Mouse (Mus musculus): ENCODE data around the gene Tsr2. TPM values are rescaled to one million over a fixed set of nuclear protein-coding genes. Genes with fewer than 3 reads are reported as not detected.

The Tsr2 gene
- total RNA-seq (2021) = 10 to 100 TPM; 10.1 to 10.6 TPM

- intact Hi-C loops (cut with DNase I) = loop anchor here (10.0 kb wide), 1 partner anchor 82 kb away; the partner anchor contains the start of gene Gnl3l
- peak; percentile 43 for DNase-seq (ENCODE audit: low spot score)
These were observed at the start of gene Tsr2 for GRCm38 (mm10) chrX:151096171-151097058. Tsr2 (minus strand) TSS chrX:151096543.

- DNase-seq (ENCODE audit: low spot score) = no peak
- intact Hi-C loops (cut with DNase I) = loop anchor here (10.0 kb wide), 1 partner anchor 212 kb away; the partner anchor contains the start of gene Fam120c
These were observed 36.4 kb upstream of the Tsr2 start for GRCm38 (mm10) chrX:151132785-151133184.

- DNase-seq (ENCODE audit: low spot score) = no peak
- intact Hi-C loops (cut with DNase I) = loop anchor here (10.0 kb wide), 1 partner anchor 214 kb away; the partner anchor contains the start of gene Fam120c
These were observed 34.1 kb upstream of the Tsr2 start for GRCm38 (mm10) chrX:151130493-151130892.

GRCm38 (mm10) chrX:151123933-151124332 lies 27.6 kb upstream of the Tsr2 start:
- DNase-seq (ENCODE audit: low spot score) = no peak
- intact Hi-C loops (cut with DNase I) = no loop called here

DNA sequence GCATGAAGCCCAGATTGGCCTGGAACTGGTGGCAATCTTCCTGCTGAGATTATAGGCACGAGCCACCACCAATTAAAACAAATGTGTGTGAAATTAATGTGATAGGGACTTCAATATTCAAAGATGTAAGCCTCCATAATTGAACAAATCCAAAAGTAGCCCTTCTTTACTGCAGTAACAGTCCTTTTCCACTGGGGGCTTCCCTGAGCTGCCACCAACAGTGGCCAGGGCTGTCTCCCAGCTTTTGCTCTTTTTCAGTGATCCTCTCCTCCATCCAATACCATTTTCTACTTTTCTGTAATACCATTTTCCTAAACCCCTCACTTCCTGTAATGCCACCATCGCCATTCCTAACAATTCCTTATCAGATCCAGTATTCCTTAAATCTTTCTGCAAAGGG lies 21.1 kb upstream of the Tsr2 start:
- intact Hi-C loops (cut with DNase I) = loop anchor here (2.0 to 10.0 kb wide), 5 partner anchors 110 to 607 kb away; no protein-coding TSS in a partner anchor
- no peak for DNase-seq (ENCODE audit: low spot score)

DNA sequence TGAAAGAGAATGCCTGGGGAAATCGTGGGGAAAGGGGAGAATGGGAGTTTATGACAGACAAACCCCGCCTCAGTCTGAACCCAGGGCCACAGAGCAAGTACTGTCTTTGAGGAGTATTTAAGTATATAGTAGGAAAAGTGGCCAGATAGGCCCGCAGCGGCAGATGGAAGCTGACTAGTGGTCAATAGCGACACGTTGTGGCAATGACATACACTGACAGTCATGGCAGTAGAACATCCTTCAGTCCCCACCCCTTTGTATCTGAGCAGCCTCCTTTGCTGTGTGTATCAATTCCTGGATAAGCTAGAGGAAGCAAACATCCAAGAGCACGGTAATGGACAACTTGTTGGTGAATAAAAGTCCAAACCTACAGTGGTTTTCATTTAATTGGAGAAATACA lies 20.5 kb upstream of the Tsr2 start:
- no peak for DNase-seq (ENCODE audit: low spot score)
- intact Hi-C loops (cut with DNase I) = loop anchor here (2.0 to 10.0 kb wide), 5 partner anchors 109 to 606 kb away; no protein-coding TSS in a partner anchor

DNA sequence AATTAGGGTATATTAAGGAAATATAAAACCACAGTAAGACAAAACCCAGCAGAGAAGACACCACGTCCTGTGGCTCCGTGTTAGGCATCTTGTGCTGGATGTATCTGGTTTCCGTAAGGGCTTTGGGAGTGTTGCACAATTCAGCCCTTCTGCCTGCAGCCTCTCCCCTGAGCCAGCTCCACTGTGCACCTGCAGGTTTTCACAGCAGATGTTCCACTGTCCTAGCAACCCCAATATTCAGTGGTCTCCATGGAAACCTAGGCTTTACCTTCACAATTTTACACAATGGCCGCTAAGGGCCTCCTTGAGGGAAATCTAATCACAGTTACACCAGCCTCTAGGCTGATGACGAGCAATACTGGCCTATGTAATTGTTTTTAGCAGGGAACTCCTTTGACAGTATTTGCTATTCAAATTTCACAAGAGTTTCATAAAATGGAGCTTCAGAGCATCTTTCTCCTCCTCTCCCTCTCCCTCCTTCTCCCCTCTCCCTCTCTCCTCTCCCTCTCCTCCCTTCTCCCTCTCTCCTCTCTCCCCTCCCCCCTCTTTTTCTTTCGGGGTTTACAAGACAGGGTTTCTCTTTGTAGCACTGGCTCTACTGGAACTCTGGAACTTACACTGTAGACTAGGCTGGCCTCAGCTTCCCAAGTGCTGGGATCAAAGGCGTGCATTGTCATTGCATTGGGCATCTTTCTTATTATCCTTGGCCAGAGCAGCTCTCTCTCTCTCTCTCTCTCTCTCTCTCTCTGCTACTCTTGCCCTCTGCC lies 11.1 kb upstream of the Tsr2 start:
- intact Hi-C loops (cut with DNase I) = no loop called here
- DNase-seq (ENCODE audit: low spot score) = no peak

DNA sequence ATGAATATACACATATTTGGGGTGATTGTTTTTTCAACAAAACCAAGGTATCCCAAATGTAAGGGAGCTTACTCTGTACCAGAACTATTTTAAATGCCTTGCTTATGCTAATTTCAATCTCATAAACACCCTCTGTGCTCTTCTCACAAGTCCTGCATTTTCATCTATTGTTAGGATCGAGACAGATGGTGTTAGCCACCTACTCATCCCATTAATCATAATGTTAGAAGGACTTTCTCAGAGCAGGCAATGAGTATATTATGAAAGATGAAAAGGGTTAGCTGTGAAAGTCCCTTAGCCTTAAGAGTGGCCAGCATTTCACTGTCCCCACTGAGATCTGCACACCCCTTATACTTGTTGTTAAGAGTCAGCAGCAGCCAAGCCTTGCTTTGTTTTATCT lies 8.9 kb downstream of the Tsr2 start:
- DNase-seq (ENCODE audit: low spot score) = no peak
- intact Hi-C loops (cut with DNase I) = no loop called here

DNA sequence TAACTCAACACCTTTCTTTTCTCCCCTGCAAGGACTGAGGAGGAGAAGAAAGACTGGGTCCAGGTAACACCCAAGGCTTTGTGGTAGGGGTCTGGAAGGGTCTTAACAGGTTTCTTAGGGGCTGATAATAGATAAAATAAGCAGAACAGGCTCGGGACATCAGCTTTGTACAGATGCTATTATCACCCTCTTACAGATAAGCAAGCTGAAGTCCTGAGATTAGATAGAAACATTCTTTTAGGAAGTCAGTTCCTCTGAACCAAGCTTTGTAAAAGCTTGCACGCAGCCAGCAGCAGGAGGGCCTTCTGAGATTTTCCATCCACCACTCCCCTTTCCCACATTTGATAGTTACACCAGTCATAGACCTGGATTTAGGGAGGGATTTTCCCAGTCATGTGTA lies 10.7 kb downstream of the Tsr2 start:
- intact Hi-C loops (cut with DNase I) = no loop called here
- DNase-seq (ENCODE audit: low spot score) = no peak

DNA sequence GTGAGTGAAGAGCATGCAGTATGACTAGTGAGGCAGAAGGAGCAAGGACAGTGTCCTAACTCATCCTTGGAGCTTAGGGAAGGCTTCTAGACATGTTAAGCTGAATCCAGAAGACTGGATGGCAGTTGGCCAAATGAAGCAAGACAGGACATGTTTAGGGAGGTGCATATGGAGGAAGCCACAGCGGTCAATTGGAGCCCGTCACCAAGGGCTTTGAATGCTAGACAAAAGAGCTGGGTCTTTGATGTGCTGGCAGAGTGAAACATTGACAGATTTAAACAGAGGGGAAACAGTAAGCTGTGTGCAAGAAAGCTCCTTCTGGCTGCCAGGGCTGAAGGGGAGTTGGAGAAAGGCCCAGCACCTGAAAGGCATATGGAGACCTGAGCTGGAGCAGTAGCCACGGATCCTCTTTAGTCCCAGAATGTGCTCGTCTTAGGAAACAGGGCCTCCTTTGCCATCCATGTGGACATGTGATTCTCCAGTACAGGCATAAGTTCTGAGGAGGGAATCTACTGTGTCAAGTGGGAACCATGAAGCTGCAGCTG lies 19.3 kb downstream of the Tsr2 start:
- intact Hi-C loops (cut with DNase I) = no loop called here
- DNase-seq (ENCODE audit: low spot score) = no peak

GRCm38 (mm10) chrX:151076007-151076406 lies 20.3 kb downstream of the Tsr2 start:
- intact Hi-C loops (cut with DNase I) = no loop called here

DNA sequence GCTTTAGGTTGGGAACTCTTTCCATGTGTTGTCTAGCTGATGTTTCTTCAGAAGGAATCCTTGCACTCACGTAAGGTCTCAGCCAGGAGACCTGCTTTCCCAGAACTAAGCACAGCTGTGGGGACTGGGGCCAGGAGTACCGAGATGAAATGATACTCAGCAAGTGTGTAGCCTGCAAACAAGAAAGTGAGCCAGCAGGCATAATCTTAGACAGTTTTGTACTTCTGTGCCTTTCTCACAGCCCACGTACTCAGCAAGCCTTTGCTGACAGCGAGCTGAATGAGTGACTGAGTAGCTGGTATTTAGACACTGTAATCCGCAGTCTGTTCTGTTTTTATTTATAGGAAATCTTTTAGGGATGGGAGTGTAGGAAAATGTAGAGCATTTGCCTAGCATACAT lies 28.5 kb downstream of the Tsr2 start:
- intact Hi-C loops (cut with DNase I) = no loop called here
- no peak for DNase-seq (ENCODE audit: low spot score)

More at GRCm38 (mm10) chrX:151076007-151076406, 20.3 kb downstream of the Tsr2 start:
- DNase-seq (ENCODE audit: low spot score) = no peak

DNA sequence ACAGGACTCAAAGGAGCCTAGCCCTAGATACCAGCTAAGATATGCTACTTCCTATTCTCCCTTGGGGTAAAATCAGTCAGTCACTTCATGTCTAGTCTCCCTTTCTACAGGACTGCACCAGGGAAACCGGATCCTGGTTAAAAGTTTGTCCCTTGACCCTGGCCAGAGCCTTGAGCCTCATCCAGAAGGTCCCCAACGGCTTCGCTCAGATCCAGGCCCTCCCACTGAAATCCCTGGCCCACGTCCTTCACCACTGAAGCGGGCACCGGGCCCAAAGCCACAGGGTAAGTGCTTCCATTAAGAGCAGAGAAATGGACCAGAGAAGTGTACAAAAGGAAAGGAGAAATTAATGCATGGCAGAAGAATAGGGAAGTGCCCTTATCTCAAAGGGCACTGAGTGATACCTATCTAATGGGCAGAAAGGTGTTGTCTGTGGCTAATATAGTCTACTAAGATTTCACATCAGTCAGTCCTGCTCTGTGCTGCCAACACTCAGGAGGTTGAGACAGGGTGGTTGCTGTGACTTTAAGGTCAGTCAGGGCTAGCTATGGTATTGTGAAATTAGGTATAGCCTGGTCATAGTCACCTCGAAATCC lies 30.2 kb downstream of the Tsr2 start:
- intact Hi-C loops (cut with DNase I) = no loop called here
- DNase-seq (ENCODE audit: low spot score) = no peak

DNA sequence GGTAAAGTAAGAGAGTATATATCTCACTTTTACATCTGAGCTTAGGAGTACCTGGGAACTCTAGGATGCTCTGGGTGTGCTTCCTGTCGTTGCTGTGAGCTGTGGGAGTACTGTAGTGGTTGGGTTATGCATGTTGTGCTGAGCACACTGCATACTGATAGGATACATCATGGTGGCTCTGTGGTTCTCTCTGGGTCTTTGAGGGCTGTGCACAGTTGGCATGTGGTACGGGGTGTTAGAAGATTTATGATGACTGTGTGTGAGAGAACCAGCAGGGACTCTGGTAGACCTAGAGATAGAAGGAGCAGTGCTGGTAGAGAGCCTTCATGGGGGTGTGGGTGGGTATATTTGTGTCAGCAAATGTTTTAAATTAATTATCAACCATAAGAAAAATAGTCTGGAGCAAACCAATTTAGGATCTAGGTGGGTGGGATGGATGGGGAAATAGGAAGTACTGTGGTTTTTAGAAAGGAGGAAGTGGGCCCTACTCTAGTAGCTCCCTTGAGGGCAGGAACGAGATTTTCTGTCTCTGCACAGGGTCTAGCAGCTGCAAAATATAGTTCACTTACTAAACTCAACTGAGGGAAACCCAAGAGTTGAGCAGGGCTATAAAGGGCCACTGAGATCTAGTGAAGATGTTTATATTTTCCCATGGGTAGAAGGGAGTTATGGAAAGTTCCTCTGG lies 34.6 kb downstream of the Tsr2 start:
- DNase-seq (ENCODE audit: low spot score) = no peak
- intact Hi-C loops (cut with DNase I) = no loop called here

- peak; percentile 8 for DNase-seq (ENCODE audit: low spot score)
- intact Hi-C loops (cut with DNase I) = no loop called here
These were observed 37.0 kb downstream of the Tsr2 start for GRCm38 (mm10) chrX:151059346-151059745.

- no peak for DNase-seq (ENCODE audit: low spot score)
- intact Hi-C loops (cut with DNase I) = no loop called here
These were observed 40.8 kb downstream of the Tsr2 start for GRCm38 (mm10) chrX:151055559-151055958.

DNA sequence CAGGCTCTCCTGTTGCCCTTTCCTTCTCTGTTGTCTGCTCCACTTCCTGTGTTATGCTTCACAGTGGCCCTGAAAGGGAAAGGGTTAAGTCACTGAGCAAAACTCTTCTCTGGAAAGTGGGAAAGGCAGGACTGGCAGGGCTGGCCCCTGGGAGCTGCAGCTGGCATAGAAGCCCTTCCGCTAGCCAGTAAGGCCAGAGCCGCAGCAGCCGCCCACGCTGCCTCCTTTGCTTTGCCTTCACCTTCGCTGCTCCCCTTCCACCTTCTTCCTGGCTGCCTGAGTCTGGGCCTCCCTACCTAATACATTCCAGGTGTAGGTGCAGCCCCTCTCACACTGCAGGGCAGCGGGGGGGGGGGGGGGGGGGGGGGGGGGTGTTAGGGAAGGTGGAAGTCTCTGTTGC lies 41.9 kb downstream of the Tsr2 start:
- DNase-seq (ENCODE audit: low spot score) = no peak

DNA sequence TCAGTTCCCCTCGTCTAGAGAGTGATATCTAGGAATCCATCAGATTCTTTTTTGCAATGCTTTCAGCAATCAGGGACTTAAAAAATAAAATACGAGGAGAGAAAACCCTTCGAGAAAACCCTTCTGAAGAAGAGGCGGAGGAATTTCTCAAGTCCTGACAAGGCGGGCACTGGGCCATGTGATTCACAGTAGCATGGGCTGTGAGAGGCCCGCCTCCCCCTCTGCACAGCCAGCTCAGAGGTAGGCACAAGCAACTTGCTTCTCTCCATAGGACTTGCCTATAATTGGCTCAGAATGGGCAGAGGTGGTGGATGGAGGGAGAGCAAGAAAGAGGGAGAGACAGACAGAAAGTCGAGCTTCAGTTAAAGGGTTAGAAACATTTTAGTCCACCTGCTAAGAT lies 46.0 kb downstream of the Tsr2 start:
- intact Hi-C loops (cut with DNase I) = no loop called here

More for the DNA sequence above, 41.9 kb downstream of the Tsr2 start:
- intact Hi-C loops (cut with DNase I) = no loop called here

DNA sequence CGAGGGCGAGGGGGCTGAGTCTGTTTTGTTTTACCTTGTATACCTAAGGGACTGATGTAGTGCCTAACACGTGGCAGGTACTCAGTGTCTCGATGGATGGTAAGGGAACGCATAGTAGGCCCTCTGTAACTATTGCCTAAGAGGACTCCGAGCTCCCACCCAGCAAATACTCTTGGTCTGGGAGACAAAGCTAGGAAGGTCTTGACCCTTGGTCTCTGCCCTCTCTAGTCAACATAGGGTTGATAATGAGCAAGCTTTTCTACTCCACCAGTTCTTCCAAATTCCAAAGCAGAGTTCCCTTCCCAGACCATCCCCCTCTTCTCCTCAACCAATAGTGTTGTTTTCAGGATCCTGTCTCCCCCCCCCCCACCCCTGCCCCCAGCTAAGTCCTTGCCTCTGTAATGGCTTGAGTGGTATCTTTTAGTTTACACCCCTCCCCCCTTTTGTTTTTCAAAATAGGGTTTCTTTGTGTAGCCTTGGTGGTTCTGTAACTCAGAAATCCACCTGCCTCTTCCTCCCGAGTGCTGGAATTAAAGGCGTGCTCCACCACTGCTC lies 46.6 kb downstream of the Tsr2 start:
- no peak for DNase-seq (ENCODE audit: low spot score)
- intact Hi-C loops (cut with DNase I) = no loop called here

More for the DNA sequence above, 46.0 kb downstream of the Tsr2 start:
- no peak for DNase-seq (ENCODE audit: low spot score)

Data from heart, postnatal 25 days (tissue).